Mouse (Mus musculus) cerebellum, adult 8-10 months (tissue): ENCODE measurements around the gene Eif3a.

Experiments used
- DNase-seq: peaks from one replicate; pipeline ENCODE4 v3.0.0; 2022

The Eif3a gene

GRCm38 (mm10) chr19:60790551-60791161, at the start of gene Eif3a:
Eif3a (minus strand) TSS chr19:60790658.
- peak; percentile 94 for DNase-seq

GRCm38 (mm10) chr19:60837747-60838146, 47.3 kb upstream of the Eif3a start:
- peak; percentile 61 for DNase-seq

GRCm38 (mm10) chr19:60818677-60819076, 28.2 kb upstream of the Eif3a start:
- no peak for DNase-seq

- no peak for DNase-seq
Measured at GRCm38 (mm10) chr19:60813133-60813532, 22.7 kb upstream of the Eif3a start.

GRCm38 (mm10) chr19:60812036-60812389, 21.6 kb upstream of the Eif3a start:
- no peak for DNase-seq

- DNase-seq, result peak; percentile 87
Measured at GRCm38 (mm10) chr19:60811098-60812035, 20.9 kb upstream of the Eif3a start, which contains the start of gene Fam45a. Fam45a (plus strand) TSS chr19:60811585.

GRCm38 (mm10) chr19:60809927-60810326, 19.5 kb upstream of the Eif3a start:
- no peak for DNase-seq

GRCm38 (mm10) chr19:60804903-60805302, 14.4 kb upstream of the Eif3a start:
- DNase-seq, result no peak

- no peak for DNase-seq
Measured at GRCm38 (mm10) chr19:60799867-60800569, 9.6 kb upstream of the Eif3a start.

- DNase-seq, result no peak
Measured at GRCm38 (mm10) chr19:60797415-60797814, 7.0 kb upstream of the Eif3a start.

GRCm38 (mm10) chr19:60795244-60795643, 4.8 kb upstream of the Eif3a start:
- no peak for DNase-seq

- DNase-seq, result no peak
Measured at GRCm38 (mm10) chr19:60793170-60793707, 2.8 kb upstream of the Eif3a start.

GRCm38 (mm10) chr19:60791164-60791563, 706 bp upstream of the Eif3a start:
- DNase-seq, result no peak

GRCm38 (mm10) chr19:60789919-60790506, 445 bp downstream of the Eif3a start:
- DNase-seq, result no peak

- DNase-seq, result no peak
Measured at GRCm38 (mm10) chr19:60789452-60789851, 1.0 kb downstream of the Eif3a start.

- DNase-seq, result no peak
Measured at GRCm38 (mm10) chr19:60788214-60788960, 2.1 kb downstream of the Eif3a start.

- no peak for DNase-seq
Measured at GRCm38 (mm10) chr19:60787465-60788150, 2.9 kb downstream of the Eif3a start.

- DNase-seq, result no peak
Measured at GRCm38 (mm10) chr19:60784712-60785111, 5.7 kb downstream of the Eif3a start.

- no peak for DNase-seq
Measured at GRCm38 (mm10) chr19:60782034-60782433, 8.4 kb downstream of the Eif3a start.

GRCm38 (mm10) chr19:60773366-60773765, 17.1 kb downstream of the Eif3a start:
- DNase-seq, result no peak
